Mouse (Mus musculus): ENCODE data around the gene Msto1. TPM values are rescaled to one million over a fixed set of nuclear protein-coding genes. Genes with fewer than 3 reads are reported as not detected.
"Not testable (repeated sequence)": the region's sequence is repeated elsewhere in the genome, so short reads cannot be mapped to it uniquely, and the experiment has no call there.

The Msto1 gene
- total RNA-seq, 1 experiment from 2014 or later, result 11.7 TPM

GRCm38 (mm10) chr3:88906393-88907159 is 7.2 kb downstream of the Msto1 start:
- ATAC-seq (replicated peaks; ENCODE audit: insufficient number of reproducible peaks, low FRiP score, low TSS enrichment, poor library complexity, severe bottlenecking), result no peak

GRCm38 (mm10) chr3:88905741-88906140 is 8.1 kb downstream of the Msto1 start:
- ATAC-seq (replicated peaks; ENCODE audit: insufficient number of reproducible peaks, low FRiP score, low TSS enrichment, poor library complexity, severe bottlenecking), result no peak

GRCm38 (mm10) chr3:88905209-88905608 is 8.6 kb downstream of the Msto1 start:
- no peak for ATAC-seq (replicated peaks; ENCODE audit: insufficient number of reproducible peaks, low FRiP score, low TSS enrichment, poor library complexity, severe bottlenecking)

GRCm38 (mm10) chr3:88904803-88905202 is 9.0 kb downstream of the Msto1 start:
- ATAC-seq (replicated peaks; ENCODE audit: insufficient number of reproducible peaks, low FRiP score, low TSS enrichment, poor library complexity, severe bottlenecking), result no peak

- ATAC-seq (replicated peaks; ENCODE audit: insufficient number of reproducible peaks, low FRiP score, low TSS enrichment, poor library complexity, severe bottlenecking), result not testable (repeated sequence)
These were observed 20.8 kb downstream of the Msto1 start for GRCm38 (mm10) chr3:88893011-88893410.

GRCm38 (mm10) chr3:88882536-88882935 is 31.3 kb downstream of the Msto1 start:
- ATAC-seq (replicated peaks; ENCODE audit: insufficient number of reproducible peaks, low FRiP score, low TSS enrichment, poor library complexity, severe bottlenecking), result not testable (repeated sequence)

GRCm38 (mm10) chr3:88868449-88868848 is 45.4 kb downstream of the Msto1 start:
- not testable (repeated sequence) for ATAC-seq (replicated peaks; ENCODE audit: insufficient number of reproducible peaks, low FRiP score, low TSS enrichment, poor library complexity, severe bottlenecking)

- ATAC-seq (replicated peaks; ENCODE audit: insufficient number of reproducible peaks, low FRiP score, low TSS enrichment, poor library complexity, severe bottlenecking), result not testable (repeated sequence)
These were observed 46.6 kb downstream of the Msto1 start for GRCm38 (mm10) chr3:88867177-88867576.

- not testable (repeated sequence) for ATAC-seq (replicated peaks; ENCODE audit: insufficient number of reproducible peaks, low FRiP score, low TSS enrichment, poor library complexity, severe bottlenecking)
These were observed 47.1 kb downstream of the Msto1 start for GRCm38 (mm10) chr3:88866735-88867134.

- ATAC-seq (replicated peaks; ENCODE audit: insufficient number of reproducible peaks, low FRiP score, low TSS enrichment, poor library complexity, severe bottlenecking), result no peak
These were observed 51.7 kb downstream of the Msto1 start for GRCm38 (mm10) chr3:88862129-88862528.

GRCm38 (mm10) chr3:88855837-88856236 is 58.0 kb downstream of the Msto1 start:
- no peak for ATAC-seq (replicated peaks; ENCODE audit: insufficient number of reproducible peaks, low FRiP score, low TSS enrichment, poor library complexity, severe bottlenecking)

Other genes with a start within 250 kb of the Msto1 start
- gene Khdc4, start 228.2 kb downstream of the Msto1 start, total RNA-seq (2017), result 82.8 to 120 TPM (median 89.3 TPM) in 3 replicates
- gene Rit1, start 197.2 kb downstream of the Msto1 start, total RNA-seq (2017), result 49.6 to 61.6 TPM (median 59.0 TPM) in 3 replicates
- gene Syt11, start 138.8 kb downstream of the Msto1 start, total RNA-seq (2017), result 3.3 to 9.0 TPM (median 3.9 TPM) in 3 replicates
- gene Gon4l, start 78.8 kb downstream of the Msto1 start, total RNA-seq (2017), result 16.2 to 57.1 TPM (median 26.3 TPM) in 3 replicates
- gene Ash1l, start 36.6 kb upstream of the Msto1 start, total RNA-seq (2017), result 40.6 to 78.1 TPM (median 41.7 TPM) in 3 replicates
- gene Dap3, start 37.2 kb upstream of the Msto1 start, total RNA-seq (2017), result 38.3 to 58.2 TPM (median 53.2 TPM) in 3 replicates
- gene Rusc1, start 179.3 kb upstream of the Msto1 start, total RNA-seq (2017), result 15.7 to 30.9 TPM (median 22.4 TPM) in 3 replicates
- not detected in 3 replicates for gene Gm43738, start 187.1 kb upstream of the Msto1 start, total RNA-seq (2017)
- gene Fdps, start 188.0 kb upstream of the Msto1 start, total RNA-seq (2017), result 37.2 to 55.7 TPM (median 39.0 TPM) in 3 replicates
- not detected in 3 replicates for gene Pklr, start 222.1 kb upstream of the Msto1 start, total RNA-seq (2017)
- not detected in 3 replicates for gene Hcn3, start 246.2 kb upstream of the Msto1 start, total RNA-seq (2017)

Measured in monocyte, adult 5-6 weeks (primary cell).